Mouse (Mus musculus) CH12.LX (cell line): ENCODE results near the gene Ubl5.

ENCODE experiments used
- CHD2 ChIP-seq: IDR thresholded peaks from 2 replicates; pipeline ENCODE4 v1.6.1; 2011; ENCODE audit warnings: low read length, improper control_type of control experiment
- CTCF ChIP-seq, 2 experiments: IDR thresholded peaks in 1 of 2; conservative IDR thresholded peaks in 1 of 2; 2 replicates each; pipeline ENCODE4 v1.5.1; 2011 to 2012; ENCODE audit warnings: low read depth in 2 of 2, low read length in 2 of 2, improper control_type of control experiment in 1 of 2, inconsistent platforms in 1 of 2, mild to moderate bottlenecking in 1 of 2, moderate library complexity in 1 of 2
- EP300 ChIP-seq: IDR thresholded peaks from 2 replicates; pipeline ENCODE4 v1.6.1; 2011; ENCODE audit warnings: low read length, improper control_type of control experiment
- GABPA ChIP-seq: IDR thresholded peaks from 2 replicates; pipeline ENCODE4 v1.6.1; 2012; ENCODE audit warnings: low read depth, low read length, improper control_type of control experiment, inconsistent platforms; ENCODE audit not compliant: insufficient replicate concordance
- NELFE ChIP-seq: IDR thresholded peaks from 2 replicates; pipeline ENCODE4 v1.6.1; 2011; ENCODE audit warnings: low read depth, low read length, improper control_type of control experiment
- POLR2A ChIP-seq: IDR thresholded peaks from 2 replicates; pipeline ENCODE4 v1.6.1; 2011; ENCODE audit warnings: low read depth, mild to moderate bottlenecking, improper control_type of control experiment, low read length
- POLR2AphosphoS2 ChIP-seq: IDR thresholded peaks from 2 replicates; pipeline ENCODE4 v1.6.1; 2011; ENCODE audit warnings: low read depth, low read length, improper control_type of control experiment
- SIN3A ChIP-seq: IDR thresholded peaks from 2 replicates; pipeline ENCODE4 v1.6.1; 2012; ENCODE audit warnings: low read length, improper control_type of control experiment, inconsistent platforms
- USF1 ChIP-seq: IDR thresholded peaks from 2 replicates; pipeline ENCODE4 v1.6.1; 2014; ENCODE audit warnings: low read depth, mild to moderate bottlenecking, inconsistent platforms, low read length, improper control_type of control experiment
- ZC3H11A ChIP-seq: IDR thresholded peaks from 2 replicates; pipeline ENCODE4 v1.6.1; 2012; ENCODE audit warnings: low read depth, mild to moderate bottlenecking, inconsistent platforms, low read length, improper control_type of control experiment
- ZKSCAN1 ChIP-seq: IDR thresholded peaks from 2 replicates; pipeline ENCODE4 v1.6.1; 2012; ENCODE audit warnings: low read depth, inconsistent platforms, low read length, improper control_type of control experiment, borderline replicate concordance

GRCm38 (mm10) chr9:20662874-20663273, 20.2 kb downstream of the Ubl5 start:
- TF ChIP-seq CHD2 (no peak), CTCF (conservative IDR thresholded peaks at IDR 0.05 in 1 of 2, IDR thresholded peaks at IDR 0.05 in 1 of 2; ENCODE audit: low read depth in 2 of 2, low read length in 2 of 2) (no peak), SIN3A (no peak), POLR2A (no peak), POLR2AphosphoS2 (no peak), NELFE (no peak), ZC3H11A (no peak), EP300 (no peak), GABPA (no peak), ZKSCAN1 (no peak), USF1 (no peak)
